Mouse (Mus musculus) granulocyte monocyte progenitor cell, adult 5-6 weeks (primary cell): ENCODE results near the gene Olfr1160. TPM values are rescaled to one million over a fixed set of nuclear protein-coding genes. Genes with fewer than 3 reads are reported as not detected.
"Not testable (repeated sequence)": the region's sequence is repeated elsewhere in the genome, so short reads cannot be mapped to it uniquely, and the experiment has no call there.

Experiments
- ATAC-seq: replicated peaks from 2 replicates; pipeline ENCODE4 v1.8.0; 2016; ENCODE audit warnings: mild to moderate bottlenecking, moderate TSS enrichment, inconsistent platforms; ENCODE audit not compliant: poor library complexity, severe bottlenecking
- total RNA-seq, 2 experiments: library from RNA; stranded (forward) in 1 of 2; stranded (reverse) in 1 of 2; fragments of 200-712, 200-1000 nt in 1 of 2; fragments of >200 nt in 1 of 2; fragmentation: Nextera tagmentation in 1 of 2; gene quantifications; 2 replicates each; pipeline ENCODE4 v1.2.3; 2014 to 2017

The Olfr1160 gene
- not detected in 2 replicates for total RNA-seq (2014; fragmentation: Nextera tagmentation)
- total RNA-seq (2017): not detected in 2 replicates

- ATAC-seq: no peak
Measured at GRCm38 (mm10) chr2:88007515-88008318, at the start of gene Olfr1160. TSS of gene Olfr1160 (minus strand) at chr2:88008268.

- no peak for ATAC-seq
Measured at GRCm38 (mm10) chr2:88051029-88051428, 43.0 kb upstream of the Olfr1160 start, which contains the start of gene Olfr1162. TSS of gene Olfr1162 (minus strand) at chr2:88051129.

- ATAC-seq: no peak
Measured at GRCm38 (mm10) chr2:88037599-88037998, 29.5 kb upstream of the Olfr1160 start, which contains the start of gene Olfr73. TSS of gene Olfr73 (minus strand) at chr2:88037699.

GRCm38 (mm10) chr2:88022474-88022873, 14.4 kb upstream of the Olfr1160 start, which contains the start of gene Olfr1161:
TSS of gene Olfr1161 (plus strand) at chr2:88022774.
- ATAC-seq: not testable (repeated sequence)

GRCm38 (mm10) chr2:87989813-87990212, 18.3 kb downstream of the Olfr1160 start, which contains the start of gene Olfr1158:
TSS of gene Olfr1158 (plus strand) at chr2:87990113.
- no peak for ATAC-seq

- ATAC-seq: no peak
Measured at GRCm38 (mm10) chr2:87974563-87974962, 33.5 kb downstream of the Olfr1160 start, which contains the start of gene Olfr74. TSS of gene Olfr74 (minus strand) at chr2:87974663.

GRCm38 (mm10) chr2:87968199-87968598, 39.9 kb downstream of the Olfr1160 start, which contains the start of gene Olfr1157:
TSS of gene Olfr1157 (minus strand) at chr2:87968299.
- no peak for ATAC-seq

GRCm38 (mm10) chr2:87953000-87953399, 55.1 kb downstream of the Olfr1160 start, which contains the start of gene Olfr1156:
TSS of gene Olfr1156 (minus strand) at chr2:87953100.
- no peak for ATAC-seq

Other genes with a start within 250 kb of the Olfr1160 start
- gene Olfr152, start 228.8 kb downstream of the Olfr1160 start, total RNA-seq (2014; fragmentation: Nextera tagmentation): not detected in 2 replicates
- gene Olfr152, start 228.8 kb downstream of the Olfr1160 start, total RNA-seq (2017): not detected in 2 replicates
- gene Olfr1143, start 207.7 kb downstream of the Olfr1160 start, total RNA-seq (2014; fragmentation: Nextera tagmentation): not detected in 2 replicates
- gene Olfr1143, start 207.7 kb downstream of the Olfr1160 start, total RNA-seq (2017): not detected in 2 replicates
- not detected in 2 replicates for gene Olfr1145, start 198.4 kb downstream of the Olfr1160 start, total RNA-seq (2014; fragmentation: Nextera tagmentation)
- not detected in 2 replicates for gene Olfr1145, start 198.4 kb downstream of the Olfr1160 start, total RNA-seq (2017)
- gene Olfr1148, start 177.7 kb downstream of the Olfr1160 start, total RNA-seq (2014; fragmentation: Nextera tagmentation): not detected in 2 replicates
- not detected in 2 replicates for gene Olfr1148, start 177.7 kb downstream of the Olfr1160 start, total RNA-seq (2017)
- gene Olfr1150-ps1, start 164.3 kb downstream of the Olfr1160 start, total RNA-seq (2014; fragmentation: Nextera tagmentation): not detected in 2 replicates
- gene Olfr1150-ps1, start 164.3 kb downstream of the Olfr1160 start, total RNA-seq (2017): not detected in 2 replicates
- gene Olfr1151, start 152.4 kb downstream of the Olfr1160 start, total RNA-seq (2014; fragmentation: Nextera tagmentation): not detected in 2 replicates
- gene Olfr1151, start 152.4 kb downstream of the Olfr1160 start, total RNA-seq (2017): not detected in 2 replicates
- gene Olfr1152, start 141.8 kb downstream of the Olfr1160 start, total RNA-seq (2014; fragmentation: Nextera tagmentation): not detected in 2 replicates
- gene Olfr1152, start 141.8 kb downstream of the Olfr1160 start, total RNA-seq (2017): not detected in 2 replicates
- not detected in 2 replicates for gene Olfr1153, start 113.3 kb downstream of the Olfr1160 start, total RNA-seq (2014; fragmentation: Nextera tagmentation)
- gene Olfr1153, start 113.3 kb downstream of the Olfr1160 start, total RNA-seq (2017): not detected in 2 replicates
- not detected in 2 replicates for gene Olfr1154, start 103.1 kb downstream of the Olfr1160 start, total RNA-seq (2014; fragmentation: Nextera tagmentation)
- not detected in 2 replicates for gene Olfr1154, start 103.1 kb downstream of the Olfr1160 start, total RNA-seq (2017)
- not detected in 2 replicates for gene Olfr1155, start 63.1 kb downstream of the Olfr1160 start, total RNA-seq (2014; fragmentation: Nextera tagmentation)
- gene Olfr1155, start 63.1 kb downstream of the Olfr1160 start, total RNA-seq (2017): not detected in 2 replicates
- not detected in 2 replicates for gene Olfr1156, start 55.2 kb downstream of the Olfr1160 start, total RNA-seq (2014; fragmentation: Nextera tagmentation)
- gene Olfr1156, start 55.2 kb downstream of the Olfr1160 start, total RNA-seq (2017): not detected in 2 replicates
- gene Olfr1157, start 40.0 kb downstream of the Olfr1160 start, total RNA-seq (2014; fragmentation: Nextera tagmentation): not detected in 2 replicates
- gene Olfr1157, start 40.0 kb downstream of the Olfr1160 start, total RNA-seq (2017): not detected in 2 replicates
- not detected in 2 replicates for gene Olfr74, start 33.6 kb downstream of the Olfr1160 start, total RNA-seq (2014; fragmentation: Nextera tagmentation)
- gene Olfr74, start 33.6 kb downstream of the Olfr1160 start, total RNA-seq (2017): not detected in 2 replicates
- gene Olfr1158, start 18.2 kb downstream of the Olfr1160 start, total RNA-seq (2014; fragmentation: Nextera tagmentation): not detected in 2 replicates
- not detected in 2 replicates for gene Olfr1158, start 18.2 kb downstream of the Olfr1160 start, total RNA-seq (2017)
- not detected in 2 replicates for gene Olfr1161, start 14.5 kb upstream of the Olfr1160 start, total RNA-seq (2014; fragmentation: Nextera tagmentation)
- gene Olfr1161, start 14.5 kb upstream of the Olfr1160 start, total RNA-seq (2017): not detected in 2 replicates
- not detected in 2 replicates for gene Olfr73, start 29.4 kb upstream of the Olfr1160 start, total RNA-seq (2014; fragmentation: Nextera tagmentation)
- not detected in 2 replicates for gene Olfr73, start 29.4 kb upstream of the Olfr1160 start, total RNA-seq (2017)
- not detected in 2 replicates for gene Olfr1162, start 42.9 kb upstream of the Olfr1160 start, total RNA-seq (2014; fragmentation: Nextera tagmentation)
- not detected in 2 replicates for gene Olfr1162, start 42.9 kb upstream of the Olfr1160 start, total RNA-seq (2017)
- not detected in 2 replicates for gene Olfr1163, start 63.6 kb upstream of the Olfr1160 start, total RNA-seq (2014; fragmentation: Nextera tagmentation)
- not detected in 2 replicates for gene Olfr1163, start 63.6 kb upstream of the Olfr1160 start, total RNA-seq (2017)
- gene Olfr1164, start 85.7 kb upstream of the Olfr1160 start, total RNA-seq (2014; fragmentation: Nextera tagmentation): not detected in 2 replicates
- gene Olfr1164, start 85.7 kb upstream of the Olfr1160 start, total RNA-seq (2017): not detected in 2 replicates
- not detected in 2 replicates for gene Olfr1166, start 120.0 kb upstream of the Olfr1160 start, total RNA-seq (2014; fragmentation: Nextera tagmentation)
- gene Olfr1166, start 120.0 kb upstream of the Olfr1160 start, total RNA-seq (2017): not detected in 2 replicates
- gene Olfr1167, start 146.9 kb upstream of the Olfr1160 start, total RNA-seq (2014; fragmentation: Nextera tagmentation): not detected in 2 replicates
- not detected in 2 replicates for gene Olfr1167, start 146.9 kb upstream of the Olfr1160 start, total RNA-seq (2017)
- not detected in 2 replicates for gene Olfr1168, start 173.6 kb upstream of the Olfr1160 start, total RNA-seq (2014; fragmentation: Nextera tagmentation)
- not detected in 2 replicates for gene Olfr1168, start 173.6 kb upstream of the Olfr1160 start, total RNA-seq (2017)
- not detected in 2 replicates for gene Olfr1170, start 220.1 kb upstream of the Olfr1160 start, total RNA-seq (2014; fragmentation: Nextera tagmentation)
- gene Olfr1170, start 220.1 kb upstream of the Olfr1160 start, total RNA-seq (2017): not detected in 2 replicates